Mouse (Mus musculus) CH12.LX (cell line): Measurements from ENCODE around the gene Olfr544.

Source experiments
- CTCF ChIP-seq, 2 experiments: IDR thresholded peaks in 1 of 2; conservative IDR thresholded peaks in 1 of 2; 2 replicates each; pipeline ENCODE4 v1.5.1; 2011 to 2012; ENCODE audit warnings: low read depth in 2 of 2, low read length in 2 of 2, improper control_type of control experiment in 1 of 2, inconsistent platforms in 1 of 2, mild to moderate bottlenecking in 1 of 2, moderate library complexity in 1 of 2
- NELFE ChIP-seq: IDR thresholded peaks from 2 replicates; pipeline ENCODE4 v1.6.1; 2011; ENCODE audit warnings: low read depth, low read length, improper control_type of control experiment

DNA sequence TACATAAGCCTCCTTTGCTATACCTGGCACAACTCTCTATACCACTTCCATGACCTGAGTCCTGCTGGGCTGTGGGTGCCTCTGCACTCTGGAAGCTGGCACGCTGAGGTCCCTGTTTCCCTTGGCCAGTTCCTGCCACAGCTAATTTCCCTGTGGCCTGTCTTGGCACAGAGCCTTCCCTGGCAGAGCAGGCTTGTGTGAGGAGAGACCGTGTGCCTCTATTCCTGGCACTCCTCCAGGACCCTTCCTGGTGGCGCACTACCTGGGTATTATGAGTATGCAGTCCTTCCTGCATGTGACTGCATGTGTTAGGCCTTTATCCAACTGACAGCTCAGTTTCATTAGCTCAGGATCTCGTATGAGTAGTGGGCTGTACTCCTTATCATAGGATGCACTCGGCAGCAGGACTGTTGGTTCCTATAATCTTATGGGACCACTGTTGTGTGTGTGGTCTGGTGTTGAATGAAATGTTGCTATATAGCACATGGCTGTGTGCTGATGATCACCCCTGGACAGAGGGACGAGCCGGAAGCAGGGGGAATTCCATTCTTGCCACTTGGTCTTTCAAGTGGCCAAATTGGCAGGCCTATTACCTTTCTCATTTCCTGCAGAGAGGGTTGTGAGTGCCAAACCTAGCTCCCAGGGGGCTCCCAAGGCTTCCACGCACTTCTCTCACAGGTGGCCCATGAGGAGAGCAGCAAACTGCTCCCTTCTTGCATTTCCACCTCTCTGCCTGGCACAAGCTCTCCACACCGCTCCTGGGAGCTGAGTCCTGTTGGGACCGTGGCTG lies 28.3 kb upstream of the Olfr544 start:
- TF ChIP-seq CTCF (conservative IDR thresholded peaks at IDR 0.05 in 1 of 2, IDR thresholded peaks at IDR 0.05 in 1 of 2; ENCODE audit: low read depth in 2 of 2, low read length in 2 of 2) (no peak), NELFE (no peak)
